Mouse (Mus musculus): ENCODE data around the gene Xlr4a.
"Not testable (repeated sequence)": the region's sequence is repeated elsewhere in the genome, so short reads cannot be mapped to it uniquely, and the experiment has no call there.

Gene Xlr4a

GRCm38 (mm10) chrX:73082267-73083055 lies at the start of gene Xlr4a:
Xlr4a (minus strand) TSS chrX:73082478.
- peak; percentile 46 to 47 for DNase-seq

- not testable (repeated sequence) for DNase-seq
Measured at GRCm38 (mm10) chrX:73122859-73123829, 40.9 kb upstream of the Xlr4a start.

- DNase-seq: not testable (repeated sequence)
Measured at GRCm38 (mm10) chrX:73116747-73117146, 34.5 kb upstream of the Xlr4a start, which contains the start of gene Gm14685. Gm14685 (plus strand) TSS chrX:73117047.

GRCm38 (mm10) chrX:73096941-73097508 lies 14.7 kb upstream of the Xlr4a start, which contains the start of gene Xlr3a:
Xlr3a (minus strand) TSS chrX:73097095.
- not testable (repeated sequence) for DNase-seq

- not testable (repeated sequence) for DNase-seq
Measured at GRCm38 (mm10) chrX:73066765-73067312, 15.4 kb downstream of the Xlr4a start.

- no peak for DNase-seq
Measured at GRCm38 (mm10) chrX:73064415-73064793, 17.9 kb downstream of the Xlr4a start, which contains the start of gene Pnma3. Pnma3 (plus strand) TSS chrX:73064787.

GRCm38 (mm10) chrX:73063512-73064414 lies 18.5 kb downstream of the Xlr4a start:
- DNase-seq: no peak

- no peak for DNase-seq
Measured at GRCm38 (mm10) chrX:73062323-73062722, 20.0 kb downstream of the Xlr4a start.

GRCm38 (mm10) chrX:73061528-73061927 lies 20.8 kb downstream of the Xlr4a start:
- DNase-seq: no peak

- peak; percentile 84 to 85 for DNase-seq
Measured at GRCm38 (mm10) chrX:73053860-73054563, 28.3 kb downstream of the Xlr4a start.

- DNase-seq: no peak
Measured at GRCm38 (mm10) chrX:73039666-73040065, 42.6 kb downstream of the Xlr4a start.

GRCm38 (mm10) chrX:73038831-73039230 lies 43.4 kb downstream of the Xlr4a start:
- DNase-seq: no peak

- no peak for DNase-seq
Measured at GRCm38 (mm10) chrX:73037003-73037402, 45.3 kb downstream of the Xlr4a start, which contains the start of gene Pnma5. Pnma5 (minus strand) TSS chrX:73037103.

All from thymus, postnatal 36 days (tissue).